Mouse (Mus musculus) testis, postnatal 10 days (tissue): Measurements from ENCODE around the gene Ttc26.
"Not testable (repeated sequence)": the region's sequence is repeated elsewhere in the genome, so short reads cannot be mapped to it uniquely, and the experiment has no call there.

ENCODE experiments used
- DNase-seq: peaks from one replicate; pipeline ENCODE4 v3.0.0; 2021; ENCODE audit warnings: low spot score

Gene Ttc26

DNA sequence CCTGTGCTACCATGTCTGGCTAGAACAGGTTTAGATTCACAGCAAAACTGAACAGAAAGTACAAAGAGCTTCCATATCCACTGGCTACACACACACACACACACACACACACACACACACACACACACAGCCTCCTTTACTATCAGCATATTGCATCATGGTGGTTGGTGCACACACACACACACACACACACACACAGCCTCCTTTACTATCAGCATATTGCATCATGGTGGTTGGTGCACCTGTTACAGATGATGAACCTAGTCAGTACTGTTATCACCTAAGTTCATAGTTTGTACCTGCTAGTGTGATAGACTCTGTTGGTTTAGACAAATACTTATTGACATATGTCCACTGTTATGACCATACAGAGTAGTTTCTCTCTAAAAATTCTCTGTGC is 75.2 kb downstream of the Ttc26 start:
- not testable (repeated sequence) for DNase-seq

DNA sequence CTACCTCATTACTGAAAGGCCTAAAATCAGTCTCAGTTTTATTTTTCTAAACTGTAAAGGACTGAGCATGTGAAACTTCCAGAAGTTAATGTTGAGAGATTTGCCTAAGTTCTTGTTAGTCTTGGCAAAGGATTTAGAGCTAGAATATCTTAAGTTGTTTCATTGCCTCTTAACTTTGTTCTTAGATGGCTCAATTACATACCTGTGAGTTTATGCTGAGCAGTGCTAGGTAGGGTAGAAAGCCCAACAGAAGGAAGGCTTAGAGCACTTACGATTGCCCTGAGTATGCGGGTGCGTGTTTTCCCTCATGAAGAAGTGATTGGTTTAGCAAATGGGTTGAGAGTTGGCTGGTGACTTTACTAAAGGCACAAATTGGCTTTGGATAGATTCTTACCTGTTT is 76.8 kb downstream of the Ttc26 start:
- no peak for DNase-seq

DNA sequence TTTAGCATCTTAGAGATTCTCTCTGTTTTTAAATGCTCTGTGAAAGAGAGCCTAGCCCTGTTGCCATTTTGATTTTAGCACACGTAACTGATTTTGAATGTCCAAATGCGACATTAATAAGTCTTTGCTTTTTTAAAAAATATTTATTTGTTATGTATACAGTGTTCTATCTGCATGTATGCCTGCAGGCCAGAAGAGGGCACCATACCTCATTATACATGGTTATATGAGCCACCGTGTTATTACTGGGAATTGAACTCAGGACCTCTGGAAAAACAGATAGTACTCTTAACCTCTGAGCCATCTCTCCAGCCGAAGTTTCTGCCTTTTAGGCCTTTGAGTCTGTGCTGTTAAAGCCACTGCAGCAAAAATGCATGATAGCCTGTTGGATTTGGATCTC is 88.3 kb downstream of the Ttc26 start:
- no peak for DNase-seq
